Comparison of ENCODE assay signal across 8 mouse cellular contexts in the genomic region with DNA sequence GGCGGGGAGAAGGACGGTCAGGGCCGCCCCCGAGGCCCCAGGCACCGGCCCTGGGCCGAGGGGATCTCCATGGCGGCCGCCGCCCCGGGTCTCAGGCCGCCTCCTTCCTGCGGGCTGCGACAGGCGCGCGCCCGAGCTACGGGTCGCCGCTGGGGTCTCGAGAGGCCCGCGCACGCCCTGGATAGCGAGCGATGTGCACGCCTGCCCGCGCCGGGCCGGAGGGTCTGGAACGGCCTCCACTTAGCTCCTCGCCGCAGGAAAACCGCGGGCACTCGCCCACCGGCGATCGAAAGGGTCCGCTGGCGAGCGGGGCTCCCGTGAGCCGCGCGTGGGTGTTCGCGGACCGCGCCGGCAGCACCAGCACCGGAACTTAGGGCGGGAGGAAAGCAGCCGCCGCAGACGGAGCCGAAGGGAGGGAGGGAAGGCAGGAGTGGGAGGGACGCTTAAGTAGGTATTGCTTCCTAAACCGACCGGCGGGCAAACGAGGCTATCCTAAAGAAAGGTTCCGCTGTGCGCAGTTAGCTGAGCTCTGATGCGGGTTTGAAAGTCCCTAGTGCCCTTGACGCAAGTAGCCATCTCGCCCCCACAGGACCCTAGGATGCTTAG. TPM values are rescaled to one million over a fixed set of nuclear protein-coding genes. Genes with fewer than 3 reads are reported as not detected.
DNase-seq lines count a peak whose midpoint lies in the region; ATAC-seq and TF ChIP-seq lines count a peak whose summit lies in the region.

Gene Fem1b (minus strand): TSS at position 419 of the 606 bp plus-strand sequence.

- ATAC-seq in embryonic facial prominence, embryonic 15.5 days (ENCODE audit: insufficient number of reproducible peaks, low FRiP score, low TSS enrichment, low read depth) = peak; percentile 90
- peak; percentile 93 for ATAC-seq in kidney, embryonic 14.5 days (ENCODE audit: low FRiP score, low TSS enrichment)
- peak; percentile 89 for ATAC-seq in limb, embryonic 15.5 days (ENCODE audit: insufficient number of reproducible peaks, low FRiP score, low TSS enrichment, low read depth)

- no peak; the same call in 1 of the 2 replicates for TF ChIP-seq CTCF in bone marrow, adult 2 months (IDR thresholded peaks at IDR 0.05; ENCODE audit: control insufficient read depth, insufficient read depth, low read length)

- no peaks in the 10 kb centered on the region for H3K36me3 ChIP-seq in embryonic facial prominence, embryonic 15.5 days
- no peaks in the 10 kb centered on the region for H3K36me3 ChIP-seq in kidney, embryonic 14.5 days (ENCODE audit: control insufficient read depth, insufficient read depth, low read length)
- no peaks in the 10 kb centered on the region for H3K36me3 ChIP-seq in limb, embryonic 15.5 days

- TF ChIP-seq POLR2A in bone marrow, adult 2 months (IDR thresholded peaks at IDR 0.05; ENCODE audit: borderline replicate concordance, control insufficient read depth, low read depth, low read length) = peak; percentile 79; the same call in 1 of the 2 replicates

- peak; percentile 97 for DNase-seq in 416B (ENCODE audit: low read depth)
- peak; percentile 92 for DNase-seq in heart, adult 9 months (ENCODE audit: low spot score in 2 of 2)
- DNase-seq in monocyte, adult 2 months (ENCODE audit: low read depth in 1 of 2, low spot score in 2 of 2) = peak; percentile 75 to 89
- peak; percentile 88 for DNase-seq in spleen, postnatal 36 days (ENCODE audit: low spot score in 2 of 2)

- no peaks in the 10 kb centered on the region; the same call in 1 of the 2 replicates for H3K4me1 ChIP-seq in bone marrow, adult 2 months (ENCODE audit: control insufficient read depth, insufficient read depth, low read length)
- peaks cover 29% of the 10 kb centered on the region for H3K4me1 ChIP-seq in embryonic facial prominence, embryonic 15.5 days
- H3K4me1 ChIP-seq in kidney, embryonic 14.5 days (ENCODE audit: control insufficient read depth, insufficient read depth, low read length) = peaks cover 8% of the 10 kb centered on the region
- H3K4me1 ChIP-seq in limb, embryonic 15.5 days = peaks cover 19% of the 10 kb centered on the region

- under 1% methylated on average over 67 of the region's 68 CpGs for WGBS in bone marrow, adult 2 months
- under 1% methylated on average over 60 of the region's 68 CpGs for WGBS in embryonic facial prominence, embryonic 15.5 days
- WGBS in kidney, embryonic 14.5 days = under 1% methylated on average over 49 of the region's 68 CpGs
- WGBS in limb, embryonic 15.5 days = under 1% methylated on average over 66 of the region's 68 CpGs

- peak within 1 kb of the TSS; percentile 94 for H3K27ac ChIP-seq in bone marrow, adult 2 months (ENCODE audit: control insufficient read depth, insufficient read depth, low read depth, low read length, poor library complexity)
- H3K27ac ChIP-seq in embryonic facial prominence, embryonic 15.5 days (replicated peaks) = peak within 1 kb of the TSS; percentile 98
- peak within 1 kb of the TSS; percentile 95 for H3K27ac ChIP-seq in kidney, embryonic 14.5 days (ENCODE audit: low read depth, low read length)
- H3K27ac ChIP-seq in limb, embryonic 15.5 days = peak within 1 kb of the TSS; percentile 98

- H3K9ac ChIP-seq in embryonic facial prominence, embryonic 15.5 days = peak within 1 kb of the TSS; percentile 93
- H3K9ac ChIP-seq in kidney, embryonic 14.5 days (ENCODE audit: low read depth, low read length) = peak within 1 kb of the TSS; percentile 97
- peak within 1 kb of the TSS; percentile 94 for H3K9ac ChIP-seq in limb, embryonic 15.5 days

- peak within 1 kb of the TSS; percentile 86 for H3K4me2 ChIP-seq in embryonic facial prominence, embryonic 15.5 days (replicated peaks)
- H3K4me2 ChIP-seq in kidney, embryonic 14.5 days (replicated peaks; ENCODE audit: low read depth, low read length) = peak within 1 kb of the TSS; percentile 77
- H3K4me2 ChIP-seq in limb, embryonic 15.5 days = peak within 1 kb of the TSS; percentile 86

- H3K9me3 ChIP-seq in embryonic facial prominence, embryonic 15.5 days (replicated peaks) = no peaks in the 10 kb centered on the region
- no peaks in the 10 kb centered on the region for H3K9me3 ChIP-seq in kidney, embryonic 14.5 days (ENCODE audit: control insufficient read depth, low read length)
- H3K9me3 ChIP-seq in limb, embryonic 15.5 days = no peaks in the 10 kb centered on the region

- peak within 1 kb of the TSS; percentile 82 for H3K4me3 ChIP-seq in bone marrow, adult 2 months (replicated peaks; ENCODE audit: control insufficient read depth, low read depth, low read length)
- peak within 1 kb of the TSS; percentile 100 for H3K4me3 ChIP-seq in embryonic facial prominence, embryonic 15.5 days (replicated peaks)
- peak within 1 kb of the TSS; percentile 98 for H3K4me3 ChIP-seq in kidney, embryonic 14.5 days (ENCODE audit: low read length)
- H3K4me3 ChIP-seq in limb, embryonic 15.5 days = peak within 1 kb of the TSS; percentile 100

- no peaks in the 10 kb centered on the region for H3K27me3 ChIP-seq in embryonic facial prominence, embryonic 15.5 days
- no peaks in the 10 kb centered on the region for H3K27me3 ChIP-seq in kidney, embryonic 14.5 days (ENCODE audit: control insufficient read depth, insufficient read depth, low read length)
- no peaks in the 10 kb centered on the region for H3K27me3 ChIP-seq in limb, embryonic 15.5 days

RNA-seq across cellular contexts. Expression of gene Fem1b, which starts in this region (rescaled TPM):
- 10.1 and 20.0 TPM in 2 replicates for polyA plus RNA-seq in bone marrow, adult 2 months (2011; ENCODE audit: insufficient read depth, insufficient read length, low replicate concordance, missing spikeins)
- 17.7 and 18.1 TPM in 2 replicates for polyA plus RNA-seq in embryonic facial prominence, embryonic 15.5 days (2015; fragmentation: Nextera tagmentation; extraction: Ambion mirVana)
- 20.8 and 38.2 TPM in 2 replicates for polyA plus RNA-seq in kidney, embryonic 14.5 days (2014; fragmentation: Nextera tagmentation; extraction: Ambion mirVana)
- polyA plus RNA-seq in limb, embryonic 15.5 days (2015; fragmentation: Nextera tagmentation; extraction: Ambion mirVana) = 15.1 and 18.2 TPM in 2 replicates

Comparison
In these comparisons a context has a peak if more than half of its experiments do, and no peak if none do; other contexts are left out.
1. Peak in every context shown above with its lines: DNase-seq, ATAC-seq, H3K4me3 ChIP-seq and H3K27ac ChIP-seq.